Mouse (Mus musculus): ENCODE measurements around the gene Ubr1. TPM values are rescaled to one million over a fixed set of nuclear protein-coding genes. Genes with fewer than 3 reads are reported as not detected.
"Not testable (repeated sequence)": the region's sequence is repeated elsewhere in the genome, so short reads cannot be mapped to it uniquely, and the experiment has no call there.

The Ubr1 gene
- polyA plus RNA-seq, 1 experiment from 2014 or later, result 18.5 TPM

DNA sequence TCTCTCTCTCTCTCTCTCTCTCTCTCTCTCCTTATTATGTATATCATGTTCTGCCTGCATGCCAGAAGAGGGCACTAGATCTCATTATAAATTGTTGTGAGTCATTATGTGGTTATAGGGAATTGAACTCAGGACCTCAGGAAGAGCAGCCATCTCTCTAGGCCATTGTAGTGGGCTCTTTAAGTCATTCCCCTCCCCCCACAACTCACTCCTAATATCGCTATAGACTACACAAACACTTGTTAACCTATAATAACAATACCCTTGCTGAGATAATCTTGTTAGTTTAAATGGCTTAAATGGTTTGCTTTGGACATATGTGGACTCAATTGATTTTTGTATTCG lies 8.2 kb upstream of the Ubr1 start:
- 53% methylated on average over 2 of the region's 2 CpGs for WGBS
- Histone ChIP-seq H3K9me3 (replicated peaks; ENCODE audit: control insufficient read depth, low read length) (no peaks in the 10 kb centered on the region), H3K4me3 (ENCODE audit: low read length) (no peak overlapping the region), H3K27me3 (ENCODE audit: control insufficient read depth, insufficient read depth, low read length) (no peaks in the 10 kb centered on the region), H3K36me3 (ENCODE audit: control insufficient read depth, insufficient read depth) (no peaks in the 10 kb centered on the region), H3K9ac (ENCODE audit: low read length) (no peak overlapping the region), H3K4me1 (ENCODE audit: control insufficient read depth, insufficient read depth, low read length) (no peaks in the 10 kb centered on the region), H3K27ac (ENCODE audit: low read length) (no peak overlapping the region), H3K4me2 (ENCODE audit: low read depth, low read length) (no peak overlapping the region)
- no peak for ATAC-seq (replicated peaks; ENCODE audit: extremely low read depth, insufficient read depth, low FRiP score)

DNA sequence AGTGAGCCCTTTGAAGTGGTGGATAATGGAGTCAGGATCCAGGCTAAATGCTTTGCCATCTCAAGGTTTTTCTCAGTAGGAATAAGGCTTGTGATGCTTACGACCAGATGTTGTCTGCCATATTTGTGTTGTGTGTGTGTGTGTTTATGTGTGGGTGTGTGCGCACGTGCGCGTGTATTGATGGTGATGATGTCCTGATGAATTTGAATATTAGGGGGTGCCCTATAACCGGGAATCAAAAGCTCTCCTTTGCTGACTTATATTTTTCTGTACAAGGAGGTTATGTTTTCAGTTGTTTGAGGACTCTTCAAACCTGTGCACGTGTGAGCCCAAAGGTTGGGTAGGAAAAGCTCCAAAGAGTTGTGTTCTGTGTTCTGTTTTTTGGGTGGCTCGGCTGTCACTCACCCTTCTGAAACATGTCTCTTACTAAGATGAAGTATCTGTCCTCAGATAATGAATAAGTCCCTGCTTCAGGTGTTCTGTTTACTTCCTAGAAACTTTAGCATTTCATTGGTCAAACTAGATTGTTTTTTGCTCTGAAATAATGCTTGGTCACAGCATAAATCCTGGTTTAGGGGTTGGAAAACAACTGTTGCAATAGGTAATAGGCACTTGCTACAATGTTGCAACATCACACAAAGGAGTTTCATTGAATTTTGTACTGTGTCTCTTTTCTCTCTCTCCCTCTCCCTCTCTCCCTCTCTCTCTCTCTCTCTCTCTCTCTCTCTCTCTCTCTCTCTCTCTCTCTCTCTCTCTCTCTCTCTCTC lies 7.6 kb upstream of the Ubr1 start:
- Histone ChIP-seq H3K27ac (ENCODE audit: low read length) (no peak overlapping the region), H3K4me3 (ENCODE audit: low read length) (peak overlapping the region; percentile 73)
- ATAC-seq (replicated peaks; ENCODE audit: extremely low read depth, insufficient read depth, low FRiP score), result no peak

DNA sequence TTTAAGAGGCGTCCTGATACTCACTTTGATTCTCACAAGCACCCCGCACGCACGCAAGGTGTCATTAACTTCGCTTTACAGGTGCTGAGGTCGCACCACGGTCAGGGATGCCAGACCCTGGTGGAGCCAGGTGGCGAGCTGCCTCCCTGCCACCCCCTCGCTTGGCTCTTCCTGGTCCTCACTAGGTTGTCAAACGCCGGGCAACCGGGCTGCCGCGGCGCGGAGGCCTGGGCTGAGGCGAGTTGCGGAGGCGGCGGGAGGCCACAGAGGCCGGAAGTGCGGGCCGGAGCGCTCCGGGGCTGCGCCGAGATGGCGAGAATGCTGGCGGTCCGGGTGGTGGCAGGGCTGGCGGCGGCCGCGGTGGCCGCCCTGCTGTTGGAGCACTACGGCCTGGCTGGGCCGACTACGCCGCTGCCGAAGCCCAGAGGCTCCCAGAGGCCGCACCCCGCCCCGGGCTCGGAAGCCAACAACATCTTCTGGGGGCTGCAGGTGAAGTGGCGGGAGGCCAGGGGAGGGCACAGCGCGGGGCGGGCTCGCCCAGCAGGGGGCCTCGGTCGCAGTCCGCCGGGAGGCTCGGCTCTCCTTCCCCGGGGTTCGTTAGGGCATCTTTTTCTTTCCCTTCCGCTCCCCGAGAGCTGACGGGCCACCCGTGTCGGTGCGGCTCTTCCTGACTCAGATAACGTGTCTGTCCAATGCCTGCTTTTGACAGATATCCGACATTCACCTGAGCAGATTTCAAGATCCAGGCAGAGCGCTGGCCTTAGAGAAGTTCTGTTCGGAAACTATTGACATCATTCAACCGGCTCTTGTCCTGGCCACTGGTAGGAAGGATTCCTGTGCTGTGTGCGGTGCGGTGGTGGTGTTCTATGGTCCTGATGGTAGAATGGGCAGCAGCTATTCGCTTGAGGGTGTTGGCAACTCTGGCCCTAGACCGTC lies 6.7 kb upstream of the Ubr1 start, which contains the start of gene Tmem62:
TSS of gene Tmem62 (plus strand) at position 28 of the 936 bp plus-strand sequence.
- no peaks in the 10 kb centered on the region for H3K4me1 ChIP-seq (ENCODE audit: control insufficient read depth, insufficient read depth, low read length)
- peak within 1 kb of the TSS; percentile 82 for H3K9ac ChIP-seq (ENCODE audit: low read length)
- H3K27ac ChIP-seq (ENCODE audit: low read length), result peak within 1 kb of the TSS; percentile 67
- H3K4me2 ChIP-seq (ENCODE audit: low read depth, low read length), result peak within 1 kb of the TSS; percentile 90
- ATAC-seq (replicated peaks; ENCODE audit: extremely low read depth, insufficient read depth, low FRiP score), result peak; percentile 78
- no peaks in the 10 kb centered on the region for H3K9me3 ChIP-seq (replicated peaks; ENCODE audit: control insufficient read depth, low read length)
- H3K4me3 ChIP-seq (ENCODE audit: low read length), result peak within 1 kb of the TSS; percentile 73
- no peaks in the 10 kb centered on the region for H3K36me3 ChIP-seq (ENCODE audit: control insufficient read depth, insufficient read depth)
- under 1% methylated on average over 69 of the region's 71 CpGs for WGBS
- no peaks in the 10 kb centered on the region for H3K27me3 ChIP-seq (ENCODE audit: control insufficient read depth, insufficient read depth, low read length)

More for the DNA sequence above, 7.6 kb upstream of the Ubr1 start:
- H3K4me2 ChIP-seq (ENCODE audit: low read depth, low read length), result peak overlapping the region; percentile 90
- 83% methylated on average over 8 of the region's 8 CpGs for WGBS
- no peaks in the 10 kb centered on the region for H3K9me3 ChIP-seq (replicated peaks; ENCODE audit: control insufficient read depth, low read length)
- H3K36me3 ChIP-seq (ENCODE audit: control insufficient read depth, insufficient read depth), result no peaks in the 10 kb centered on the region
- H3K27me3 ChIP-seq (ENCODE audit: control insufficient read depth, insufficient read depth, low read length), result no peaks in the 10 kb centered on the region
- H3K4me1 ChIP-seq (ENCODE audit: control insufficient read depth, insufficient read depth, low read length), result no peaks in the 10 kb centered on the region
- no peak overlapping the region for H3K9ac ChIP-seq (ENCODE audit: low read length)

DNA sequence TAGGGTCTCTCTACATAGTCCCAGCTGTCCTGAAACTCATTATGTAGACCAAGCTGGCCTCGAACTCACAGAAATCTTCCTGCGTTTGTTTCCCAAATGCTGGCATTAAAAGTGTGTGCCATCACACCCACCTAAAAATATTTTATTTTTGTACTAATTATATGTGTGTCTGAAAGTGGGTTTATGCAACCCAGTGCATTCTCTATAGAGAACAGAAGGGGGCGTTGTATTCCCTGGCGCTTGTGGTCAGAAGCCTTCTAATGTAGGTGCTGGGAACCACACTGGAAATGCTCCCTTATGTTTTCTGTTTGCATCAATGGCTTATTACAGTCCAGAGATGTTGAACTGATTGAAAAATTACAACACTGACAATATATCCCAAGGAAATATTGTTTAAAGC lies 5.8 kb upstream of the Ubr1 start:
- Histone ChIP-seq H3K4me3 (ENCODE audit: low read length) (no peak overlapping the region), H3K4me2 (ENCODE audit: low read depth, low read length) (no peak overlapping the region), H3K27me3 (ENCODE audit: control insufficient read depth, insufficient read depth, low read length) (no peaks in the 10 kb centered on the region), H3K36me3 (ENCODE audit: control insufficient read depth, insufficient read depth) (no peaks in the 10 kb centered on the region), H3K4me1 (ENCODE audit: control insufficient read depth, insufficient read depth, low read length) (no peaks in the 10 kb centered on the region), H3K9me3 (replicated peaks; ENCODE audit: control insufficient read depth, low read length) (no peaks in the 10 kb centered on the region), H3K9ac (ENCODE audit: low read length) (no peak overlapping the region), H3K27ac (ENCODE audit: low read length) (no peak overlapping the region)
- no peak for ATAC-seq (replicated peaks; ENCODE audit: extremely low read depth, insufficient read depth, low FRiP score)
- WGBS, result 55% methylated on average over 4 of the region's 4 CpGs

DNA sequence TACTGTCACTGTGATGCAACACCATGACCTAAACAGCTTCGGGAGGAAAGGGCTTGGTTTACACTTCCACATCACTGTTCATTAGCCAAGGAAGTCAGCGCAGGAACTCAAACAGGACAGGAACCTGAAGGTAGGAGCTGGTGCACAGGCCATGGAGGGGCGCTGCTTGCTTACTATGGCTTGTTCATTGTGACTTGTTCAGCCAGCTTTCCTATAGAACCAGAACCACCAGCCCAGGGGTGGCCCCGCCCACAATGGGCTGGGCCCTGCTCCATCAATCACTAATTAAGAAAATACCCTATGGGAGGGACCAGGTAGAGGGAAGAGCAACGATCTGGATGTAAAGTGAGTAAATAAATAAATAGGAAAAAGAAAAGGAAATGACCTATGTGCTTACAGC lies 2.4 kb upstream of the Ubr1 start:
- Histone ChIP-seq H3K4me2 (ENCODE audit: low read depth, low read length) (no peak overlapping the region), H3K4me3 (ENCODE audit: low read length) (no peak overlapping the region), H3K4me1 (ENCODE audit: control insufficient read depth, insufficient read depth, low read length) (peaks cover 11% of the 10 kb centered on the region), H3K27ac (ENCODE audit: low read length) (no peak overlapping the region), H3K36me3 (ENCODE audit: control insufficient read depth, insufficient read depth) (no peaks in the 10 kb centered on the region), H3K9ac (ENCODE audit: low read length) (no peak overlapping the region), H3K9me3 (replicated peaks; ENCODE audit: control insufficient read depth, low read length) (no peaks in the 10 kb centered on the region), H3K27me3 (ENCODE audit: control insufficient read depth, insufficient read depth, low read length) (no peaks in the 10 kb centered on the region)
- no peak for ATAC-seq (replicated peaks; ENCODE audit: extremely low read depth, insufficient read depth, low FRiP score)
- WGBS, result 17% methylated on average over 5 of the region's 5 CpGs

DNA sequence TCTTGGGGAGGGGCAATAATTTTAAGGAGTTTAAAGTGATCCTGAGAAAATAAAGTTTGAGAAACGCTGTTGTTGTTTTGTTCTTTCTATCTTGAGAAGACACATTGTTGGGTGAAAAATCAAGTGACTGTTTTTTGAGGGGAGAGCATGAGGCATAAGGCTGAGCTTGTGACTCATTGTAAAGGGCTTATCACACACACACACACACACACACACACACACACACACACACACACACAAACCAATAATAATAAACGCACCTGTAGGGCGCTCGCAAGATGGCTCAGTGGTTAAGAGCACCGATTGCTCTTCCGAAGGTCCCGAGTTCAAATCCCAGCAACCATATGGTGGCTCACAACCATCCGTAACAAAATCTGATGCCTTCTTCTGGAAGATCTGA lies 1.7 kb upstream of the Ubr1 start:
- ATAC-seq (replicated peaks; ENCODE audit: extremely low read depth, insufficient read depth, low FRiP score); H3K4me2 ChIP-seq (ENCODE audit: low read depth, low read length); H3K36me3 ChIP-seq (ENCODE audit: control insufficient read depth, insufficient read depth); H3K27ac ChIP-seq (ENCODE audit: low read length); H3K27me3 ChIP-seq (ENCODE audit: control insufficient read depth, insufficient read depth, low read length); H3K9me3 ChIP-seq (replicated peaks; ENCODE audit: control insufficient read depth, low read length); H3K4me3 ChIP-seq (ENCODE audit: low read length); H3K9ac ChIP-seq (ENCODE audit: low read length): not testable (repeated sequence)
- H3K4me1 ChIP-seq (ENCODE audit: control insufficient read depth, insufficient read depth, low read length), result peaks cover 11% of the 10 kb centered on the region
- WGBS, result 93% methylated on average over 8 of the region's 8 CpGs

DNA sequence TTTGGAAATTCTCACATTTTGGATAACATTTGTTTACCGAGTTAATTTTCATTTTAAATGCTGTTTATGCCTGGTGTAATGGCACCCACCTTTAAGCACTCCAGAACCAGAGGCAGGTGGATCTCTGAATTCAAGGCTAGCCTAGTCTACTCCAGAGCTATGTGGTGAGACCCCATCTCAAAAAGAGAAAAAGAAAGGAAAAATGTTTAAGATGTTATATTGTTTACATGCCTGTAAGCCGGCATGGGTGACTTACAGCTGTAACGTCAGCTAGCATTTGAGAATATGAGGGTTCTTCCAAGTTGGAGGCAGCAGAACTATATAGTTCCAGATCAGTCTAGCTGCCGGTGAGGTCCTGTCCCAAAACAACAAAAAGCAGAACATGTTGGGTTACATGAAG lies 1.3 kb upstream of the Ubr1 start:
- Histone ChIP-seq H3K27me3 (ENCODE audit: control insufficient read depth, insufficient read depth, low read length) (no peaks in the 10 kb centered on the region), H3K36me3 (ENCODE audit: control insufficient read depth, insufficient read depth) (no peaks in the 10 kb centered on the region), H3K4me3 (ENCODE audit: low read length) (no peak overlapping the region), H3K4me2 (ENCODE audit: low read depth, low read length) (no peak overlapping the region), H3K4me1 (ENCODE audit: control insufficient read depth, insufficient read depth, low read length) (peaks cover 11% of the 10 kb centered on the region), H3K27ac (ENCODE audit: low read length) (no peak overlapping the region), H3K9me3 (replicated peaks; ENCODE audit: control insufficient read depth, low read length) (no peaks in the 10 kb centered on the region), H3K9ac (ENCODE audit: low read length) (no peak overlapping the region)
- ATAC-seq (replicated peaks; ENCODE audit: extremely low read depth, insufficient read depth, low FRiP score), result no peak
- WGBS, result 85% methylated on average over 4 of the region's 4 CpGs

DNA sequence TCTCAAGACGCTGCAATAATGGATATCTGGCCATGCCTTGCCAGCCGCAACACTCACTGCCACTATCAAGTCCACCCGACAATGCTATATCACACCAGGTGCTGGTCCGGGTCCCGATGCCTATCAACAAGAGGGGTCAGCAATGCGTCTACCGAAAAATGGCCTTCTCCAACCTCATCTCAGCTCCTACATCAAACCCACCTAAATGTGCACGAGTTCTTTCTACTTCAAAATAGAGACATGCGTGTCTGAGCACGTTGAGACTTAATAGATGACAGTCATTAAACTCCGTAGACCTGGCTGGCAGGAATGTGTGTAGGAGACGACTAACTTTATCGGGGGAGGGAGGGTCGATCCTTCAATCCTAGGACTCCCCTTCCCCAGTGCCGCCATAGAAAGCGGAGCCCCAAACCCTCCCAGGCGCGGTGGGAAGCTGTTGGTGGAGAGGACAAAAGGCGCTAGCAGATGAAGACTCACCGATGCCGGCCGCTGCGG lies 423 bp downstream of the Ubr1 start:
- Histone ChIP-seq H3K4me2 (ENCODE audit: low read depth, low read length) (peak overlapping the region; percentile 90), H3K4me1 (ENCODE audit: control insufficient read depth, insufficient read depth, low read length) (peaks cover 11% of the 10 kb centered on the region), H3K9ac (ENCODE audit: low read length) (peak overlapping the region; percentile 95), H3K9me3 (replicated peaks; ENCODE audit: control insufficient read depth, low read length) (no peaks in the 10 kb centered on the region), H3K36me3 (ENCODE audit: control insufficient read depth, insufficient read depth) (no peaks in the 10 kb centered on the region), H3K4me3 (ENCODE audit: low read length) (peak overlapping the region; percentile 80), H3K27me3 (ENCODE audit: control insufficient read depth, insufficient read depth, low read length) (no peaks in the 10 kb centered on the region), H3K27ac (ENCODE audit: low read length) (peak overlapping the region; percentile 70)
- under 1% methylated on average over 23 of the region's 23 CpGs for WGBS
- peak; percentile 11; the same call in 1 of the 2 replicates for ATAC-seq (replicated peaks; ENCODE audit: extremely low read depth, insufficient read depth, low FRiP score)

DNA sequence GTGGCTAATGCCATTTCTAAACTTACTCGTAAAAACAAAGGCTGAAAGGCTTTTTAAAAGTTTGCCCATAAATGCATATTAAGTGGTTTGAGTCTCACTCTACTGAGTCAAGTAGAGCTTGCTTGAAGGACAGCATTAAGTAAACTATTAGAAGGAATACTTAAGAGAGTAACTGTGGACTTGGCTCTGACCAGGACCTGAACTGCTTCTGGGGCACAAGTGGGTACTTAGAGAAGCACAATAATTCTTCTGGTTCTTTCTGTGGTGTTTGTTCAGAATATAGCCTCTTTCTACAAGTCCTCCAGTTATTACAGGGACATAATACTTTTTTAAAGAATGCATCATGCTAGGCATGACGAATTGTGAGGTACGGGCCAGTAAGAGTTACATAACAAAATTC lies 5.0 kb downstream of the Ubr1 start:
- 76% methylated on average over 3 of the region's 3 CpGs for WGBS

More for the DNA sequence above, 5.0 kb downstream of the Ubr1 start:
- H3K4me3 ChIP-seq (ENCODE audit: low read length), result no peak overlapping the region
- H3K9me3 ChIP-seq (replicated peaks; ENCODE audit: control insufficient read depth, low read length), result no peaks in the 10 kb centered on the region
- H3K27ac ChIP-seq (ENCODE audit: low read length), result no peak overlapping the region
- H3K4me1 ChIP-seq (ENCODE audit: control insufficient read depth, insufficient read depth, low read length), result peaks cover 9% of the 10 kb centered on the region
- no peaks in the 10 kb centered on the region for H3K27me3 ChIP-seq (ENCODE audit: control insufficient read depth, insufficient read depth, low read length)
- no peak for ATAC-seq (replicated peaks; ENCODE audit: extremely low read depth, insufficient read depth, low FRiP score)
- no peak overlapping the region for H3K9ac ChIP-seq (ENCODE audit: low read length)
- no peak overlapping the region for H3K4me2 ChIP-seq (ENCODE audit: low read depth, low read length)
- no peaks in the 10 kb centered on the region for H3K36me3 ChIP-seq (ENCODE audit: control insufficient read depth, insufficient read depth)

All from heart, embryonic 16.5 days (tissue).